Mouse (Mus musculus): ENCODE measurements around the gene Map2k2.

GRCm38 (mm10) chr10:81119625-81120024 is 13.9 kb downstream of the Map2k2 start:
- no peak for TF ChIP-seq POLR2A (IDR thresholded peaks at IDR 0.05; ENCODE audit: borderline replicate concordance, insufficient read depth, low read length)
- no peak for TF ChIP-seq CTCF (IDR thresholded peaks at IDR 0.05; ENCODE audit: borderline replicate concordance, insufficient read depth, low read depth, low read length)
